Mouse (Mus musculus): Measurements from ENCODE around the gene Babam2.

Gene Babam2

DNA sequence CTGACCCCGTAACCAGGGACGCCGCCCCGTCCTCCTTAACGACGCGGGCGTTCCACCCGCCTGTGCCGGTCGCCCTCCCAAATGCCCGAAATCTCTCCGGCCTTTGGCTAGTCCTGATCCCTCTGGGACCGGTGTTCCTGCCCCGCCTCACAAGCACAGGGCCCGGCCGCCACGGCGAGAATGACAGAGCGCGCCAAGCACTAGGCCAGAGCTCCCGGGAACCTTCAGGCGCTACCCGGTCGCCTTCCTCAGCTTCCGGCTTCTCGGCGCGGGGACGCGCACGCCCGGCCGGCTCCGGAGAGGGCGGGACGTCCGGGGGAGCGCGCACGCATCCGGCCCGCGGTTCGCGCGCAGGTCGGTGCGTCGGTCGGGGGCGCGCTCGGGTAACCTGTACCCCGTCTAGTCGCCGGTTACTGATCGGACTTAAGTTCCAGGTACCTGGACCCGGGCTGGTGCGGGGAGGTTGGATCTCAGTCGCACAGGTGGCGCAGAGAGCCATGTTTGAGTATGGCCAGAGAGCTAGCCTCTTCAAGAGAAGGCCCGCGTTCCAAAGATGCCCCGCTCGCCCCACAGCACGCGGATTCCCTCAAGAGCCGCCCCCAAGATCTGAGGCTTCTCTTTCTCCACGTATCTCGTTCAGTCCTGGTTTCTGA, at the start of gene Babam2:
TSS of gene Babam2 (plus strand) at position 41 of the 653 bp plus-strand sequence.
- DNase-seq = peak; percentile 97 to 98

DNA sequence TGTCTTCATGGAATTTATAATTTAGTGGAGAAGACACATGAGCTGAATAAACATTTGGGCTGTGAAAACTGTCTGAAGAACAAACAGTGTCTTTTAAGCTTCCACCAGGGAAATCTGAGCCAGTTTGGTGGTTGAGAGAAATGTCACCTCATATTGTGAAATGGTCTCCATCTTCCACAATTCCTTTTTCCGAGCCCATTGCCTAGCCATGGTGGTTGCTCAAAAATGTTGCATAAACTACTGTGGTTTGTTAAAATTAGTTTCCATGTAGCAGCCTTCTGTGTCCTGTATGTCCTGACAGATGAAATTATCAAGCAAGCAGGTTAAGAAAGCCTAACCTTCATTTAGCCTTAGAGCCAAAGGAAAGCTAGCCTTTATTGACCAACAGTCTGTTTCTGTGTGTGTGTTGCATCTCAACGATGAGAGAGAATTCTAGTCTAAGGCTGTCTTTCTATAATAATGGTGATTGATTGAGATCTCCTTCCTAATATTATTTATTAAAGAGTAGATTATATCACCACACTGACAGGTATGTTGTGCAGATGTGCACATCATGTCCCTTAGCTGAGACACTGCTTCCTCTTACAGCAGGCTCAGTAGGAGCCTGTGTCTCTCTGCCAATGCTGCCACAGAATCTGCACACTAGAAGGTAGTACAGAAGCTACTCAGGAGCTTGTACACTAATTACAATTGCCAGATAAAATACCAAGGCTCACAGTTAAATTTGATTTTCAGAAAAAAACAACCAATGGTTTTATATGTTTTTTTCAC, 46.8 kb upstream of the Babam2 start:
- DNase-seq = no peak

DNA sequence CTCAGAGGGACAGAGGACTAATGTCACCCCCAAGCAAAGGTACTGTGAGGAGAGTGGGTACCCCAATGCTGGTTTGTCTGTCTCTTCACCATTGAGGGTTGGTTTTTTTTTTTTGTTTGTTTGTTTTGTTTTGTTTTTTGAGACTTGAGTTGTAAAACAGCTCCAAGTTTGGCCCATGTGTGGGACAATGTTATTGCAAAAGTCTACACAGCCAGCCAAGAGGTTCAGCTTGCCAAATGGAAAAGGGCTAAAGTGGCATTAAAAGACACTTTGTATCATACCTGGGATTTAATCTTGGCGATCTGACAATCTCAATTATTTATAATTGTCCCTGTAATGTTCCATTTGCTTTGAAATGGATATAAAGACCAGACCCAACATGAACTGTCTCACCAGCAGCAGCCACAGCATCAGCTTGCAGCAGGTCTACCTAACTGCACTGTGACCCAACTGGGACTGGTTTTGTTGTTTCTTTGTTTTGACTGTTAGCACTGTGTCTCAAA, 41.7 kb upstream of the Babam2 start:
- no peak for DNase-seq

DNA sequence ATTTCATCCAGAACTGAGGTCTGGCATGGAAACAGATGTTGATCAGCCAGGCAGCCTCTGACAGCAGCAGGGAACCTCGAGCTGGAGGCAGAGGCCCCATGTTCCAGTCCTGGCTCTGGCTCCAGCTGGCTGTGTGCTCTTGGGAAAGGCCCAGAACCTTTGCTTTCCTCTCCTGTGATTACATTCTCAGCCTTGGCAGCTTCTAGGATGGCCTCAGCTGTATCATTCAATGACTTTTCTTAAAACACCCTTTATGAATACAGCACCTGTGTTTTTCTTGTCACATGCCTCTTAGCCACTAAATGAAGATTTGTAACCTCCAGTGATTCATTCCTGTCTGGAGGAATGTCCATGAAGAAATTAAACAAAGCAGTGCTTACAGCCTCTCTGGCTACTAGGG, 31.3 kb upstream of the Babam2 start:
- DNase-seq = no peak

DNA sequence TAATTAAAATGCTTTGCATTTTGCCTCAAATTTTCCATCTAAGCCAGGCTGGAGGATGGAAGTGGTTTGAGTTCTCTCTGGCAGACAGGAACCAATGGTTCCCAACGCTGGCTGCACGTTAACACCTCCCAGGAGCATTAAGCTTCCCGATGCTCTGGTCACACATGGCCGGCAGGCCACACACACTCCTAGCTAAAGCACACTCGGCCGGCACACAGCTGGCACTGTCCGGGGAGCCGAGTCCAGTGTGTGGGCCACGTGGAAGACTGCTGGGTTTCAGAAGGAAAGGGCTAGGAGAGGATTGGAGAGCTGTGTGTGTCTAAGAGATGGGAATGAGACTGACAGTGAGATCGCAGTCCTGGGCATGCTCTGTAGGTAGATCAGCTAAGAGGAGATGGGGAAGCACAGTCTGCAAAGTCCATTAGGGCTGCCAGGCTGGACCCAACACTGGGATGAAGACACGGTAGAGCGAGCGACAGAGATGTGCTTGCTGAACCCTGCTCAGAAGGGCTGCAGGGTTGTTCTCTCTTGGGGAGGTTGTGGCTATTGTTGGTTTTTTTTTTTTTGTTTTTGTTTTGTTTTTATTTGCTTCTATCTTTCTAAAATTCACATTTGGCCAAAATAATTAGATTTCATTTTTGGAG, 29.0 kb upstream of the Babam2 start:
- DNase-seq = no peak

DNA sequence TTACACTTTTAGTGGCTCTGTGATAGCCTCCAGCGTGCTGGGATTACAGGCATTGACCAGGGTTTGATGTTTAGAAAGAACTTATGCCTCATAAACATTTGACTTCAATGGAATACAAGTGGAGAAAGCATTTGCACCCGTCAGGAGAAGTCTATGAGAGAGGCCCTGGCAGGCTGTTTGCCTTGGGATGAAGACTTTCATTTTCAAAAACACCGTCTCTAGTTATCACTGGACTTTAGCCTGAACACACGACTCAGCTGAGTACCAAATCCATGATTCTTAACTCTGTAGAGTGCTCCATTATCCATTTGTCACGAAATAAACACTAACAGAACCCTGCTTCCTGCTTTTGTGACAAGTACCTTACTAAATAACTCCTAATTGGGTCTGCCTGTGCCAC, 27.5 kb upstream of the Babam2 start:
- no peak for DNase-seq

DNA sequence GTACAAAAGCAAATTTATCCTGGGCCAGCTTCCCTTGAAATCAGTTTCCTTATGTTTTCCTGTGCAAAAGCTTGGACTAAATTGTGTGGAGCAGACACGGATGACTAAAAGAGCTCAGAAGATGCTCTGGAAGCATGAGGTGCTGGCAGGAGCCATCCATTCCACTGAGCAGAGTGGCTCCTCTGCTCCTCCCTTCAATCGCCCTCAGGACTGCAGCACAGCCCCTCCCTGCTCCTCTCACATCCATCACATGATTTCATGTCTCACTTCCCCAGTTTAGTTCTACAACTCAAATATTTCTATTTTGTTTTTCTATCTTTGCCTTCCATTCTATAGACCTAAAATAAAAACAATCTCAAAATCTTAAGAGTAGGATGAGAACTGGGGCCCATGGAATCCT, 26.3 kb upstream of the Babam2 start:
- DNase-seq = no peak

DNA sequence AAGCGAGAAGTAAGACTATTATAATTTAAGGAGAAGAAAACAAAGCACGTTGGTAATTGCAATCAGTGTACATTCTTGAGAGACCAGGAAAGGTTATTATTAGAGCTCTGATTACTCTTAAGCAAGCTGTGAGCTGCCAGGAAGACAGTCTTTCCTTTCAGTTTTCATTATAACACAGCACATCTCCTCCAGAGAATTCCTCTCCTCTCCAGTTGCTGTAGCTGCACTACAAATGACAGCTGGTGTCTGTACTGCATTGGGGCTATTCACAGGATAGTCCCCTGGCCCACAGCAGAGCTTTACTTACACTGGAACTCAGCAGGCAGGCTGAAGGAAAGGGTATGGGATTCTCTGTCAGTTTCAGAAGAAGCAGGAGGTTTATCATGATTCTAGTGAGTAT, 24.1 kb upstream of the Babam2 start:
- DNase-seq = no peak

DNA sequence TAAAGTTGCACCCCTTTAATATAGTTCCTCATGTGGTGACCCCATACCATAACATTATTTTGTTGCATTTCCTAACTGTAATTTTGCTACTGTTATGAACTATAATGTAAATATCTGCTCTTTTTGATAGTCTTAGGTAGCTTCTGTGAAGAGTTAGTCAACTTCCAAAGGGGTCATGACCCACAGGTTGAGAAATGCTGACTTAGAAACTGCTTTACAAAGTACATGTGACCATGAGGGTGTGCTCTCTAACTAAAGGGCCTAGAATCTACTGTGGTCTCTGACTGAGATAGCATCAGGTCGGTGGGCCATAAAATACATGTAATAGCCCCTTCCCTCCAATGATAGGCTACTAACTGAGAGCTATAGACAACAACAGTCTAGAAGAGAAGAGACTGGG, 19.5 kb upstream of the Babam2 start:
- no peak for DNase-seq

DNA sequence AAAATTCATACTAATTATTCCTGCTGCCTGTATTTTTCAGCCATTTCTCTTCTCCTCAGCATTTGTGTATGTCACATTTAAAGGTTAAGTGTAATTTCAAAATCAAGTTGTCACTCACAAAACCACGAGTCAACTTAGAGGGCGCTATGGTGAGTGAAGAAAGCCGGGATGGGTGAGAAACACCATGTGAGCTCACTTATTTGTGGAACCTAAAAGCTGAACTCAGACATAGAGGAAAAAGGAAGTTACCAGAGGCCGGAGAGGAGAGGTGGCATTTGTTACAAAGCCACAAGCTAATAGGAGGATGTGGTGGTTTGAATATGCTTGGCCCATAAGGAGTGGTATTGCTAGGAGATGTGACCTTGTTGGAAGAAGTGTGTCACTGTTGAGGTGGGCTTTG, 17.3 kb upstream of the Babam2 start:
- DNase-seq = no peak

DNA sequence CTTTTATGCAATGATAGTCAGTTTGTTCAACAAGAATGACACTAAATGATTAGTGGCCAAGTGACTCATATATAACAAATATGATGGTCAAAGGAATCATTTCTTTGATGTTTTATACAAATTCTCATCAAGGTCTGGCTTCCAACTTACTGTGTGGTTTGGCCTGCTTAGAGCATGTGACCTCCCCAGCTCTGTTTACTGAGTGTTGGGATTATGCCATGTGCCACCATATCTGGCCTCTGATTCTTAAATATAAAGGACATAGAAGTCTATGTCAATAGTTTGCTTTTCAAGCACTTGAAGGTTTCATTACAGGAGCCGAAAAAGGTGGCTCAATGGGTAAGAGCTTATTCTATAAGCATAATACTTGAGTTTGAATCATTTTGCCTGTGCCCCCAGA, 15.2 kb upstream of the Babam2 start:
- no peak for DNase-seq

DNA sequence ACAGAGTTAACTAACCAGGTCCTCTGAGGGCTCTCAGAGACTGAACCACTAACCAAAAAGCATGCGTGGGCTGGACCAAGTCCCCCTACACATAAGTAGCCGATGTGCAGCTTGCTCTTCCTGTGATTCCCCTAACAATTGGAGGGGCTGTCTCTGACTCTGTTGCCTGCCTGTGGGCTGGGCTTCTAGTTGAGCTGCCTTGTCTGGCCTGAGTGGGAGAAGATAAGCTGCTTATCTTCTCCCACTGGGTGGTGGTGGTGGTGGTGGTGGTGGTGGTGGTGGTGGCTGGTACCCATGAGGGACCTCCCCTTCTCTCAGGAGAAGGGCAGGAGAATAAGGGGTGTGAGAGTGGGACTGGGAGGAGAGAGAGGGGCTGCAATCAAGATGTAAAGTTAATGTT, 11.4 kb upstream of the Babam2 start:
- DNase-seq = no peak

DNA sequence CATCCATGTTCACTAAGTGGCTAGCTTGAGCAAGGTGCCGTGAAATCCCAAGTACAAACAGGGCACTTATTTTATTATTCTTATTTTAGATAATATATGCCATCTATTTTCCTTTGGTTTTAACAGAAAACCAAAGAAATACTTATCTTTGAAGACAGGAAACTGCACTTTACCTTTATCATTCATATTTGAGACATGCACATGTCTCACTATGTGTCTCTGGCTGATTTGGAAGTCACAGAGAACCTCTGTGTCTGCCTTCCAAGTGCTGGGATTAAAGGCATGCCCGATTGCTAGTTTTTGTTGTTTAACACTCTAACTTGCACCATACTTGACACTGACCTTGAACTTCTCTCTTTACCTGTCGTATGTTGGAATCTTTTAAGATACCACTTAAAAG, 9.5 kb upstream of the Babam2 start:
- no peak for DNase-seq

DNA sequence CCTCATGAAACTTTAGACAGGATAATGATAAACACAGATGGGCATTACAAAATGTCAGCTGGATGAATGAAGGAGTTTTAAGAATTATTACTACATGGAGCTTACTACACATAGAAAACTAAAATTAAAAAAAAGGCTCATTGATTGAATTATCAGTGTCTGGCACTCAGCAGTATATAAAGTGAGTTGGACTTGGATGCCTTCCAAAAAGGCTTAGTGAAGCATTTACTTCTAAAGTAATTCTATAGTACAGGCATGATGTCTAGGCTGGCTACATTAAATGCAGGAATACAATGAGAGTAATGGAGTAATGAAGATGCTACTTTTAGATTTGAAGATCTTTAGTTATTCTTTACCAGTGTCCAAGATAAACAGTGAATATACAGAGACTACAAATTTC, 4.3 kb upstream of the Babam2 start:
- DNase-seq = no peak

DNA sequence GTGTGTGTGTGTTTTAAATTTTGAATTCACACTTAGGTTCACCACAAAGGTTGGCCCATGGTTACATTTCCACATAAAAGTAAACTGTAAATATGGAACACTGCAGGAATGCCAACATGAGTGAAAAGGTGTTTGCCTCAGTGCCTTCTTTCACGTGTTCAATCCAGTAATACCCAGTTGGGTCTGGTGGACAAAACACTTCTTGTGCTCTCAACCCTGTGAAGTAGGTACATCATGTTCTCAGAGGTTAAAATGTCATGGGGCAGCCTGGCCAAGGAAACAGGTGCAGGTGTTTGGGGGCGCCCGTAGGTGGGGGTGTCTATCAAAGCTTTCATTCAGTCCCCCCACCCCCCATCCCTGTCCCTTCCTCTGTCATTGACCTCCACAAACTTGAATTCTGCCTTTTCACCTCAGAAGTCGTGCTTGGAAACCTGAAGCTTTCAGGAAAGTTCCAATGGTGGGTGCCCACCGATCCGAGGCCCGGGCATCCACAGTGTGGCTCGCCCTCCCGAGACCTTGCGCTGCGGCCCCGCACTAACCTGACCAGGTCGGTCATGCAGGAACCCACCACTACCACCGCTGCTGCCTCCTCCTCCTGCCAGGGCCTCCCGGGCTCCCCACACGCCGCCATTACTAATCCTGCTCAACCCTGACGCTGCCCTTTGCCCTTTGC, 377 bp upstream of the Babam2 start, which contains the start of gene Rbks:
TSS of gene Rbks (minus strand) at position 657 of the 673 bp plus-strand sequence.
- DNase-seq = no peak

DNA sequence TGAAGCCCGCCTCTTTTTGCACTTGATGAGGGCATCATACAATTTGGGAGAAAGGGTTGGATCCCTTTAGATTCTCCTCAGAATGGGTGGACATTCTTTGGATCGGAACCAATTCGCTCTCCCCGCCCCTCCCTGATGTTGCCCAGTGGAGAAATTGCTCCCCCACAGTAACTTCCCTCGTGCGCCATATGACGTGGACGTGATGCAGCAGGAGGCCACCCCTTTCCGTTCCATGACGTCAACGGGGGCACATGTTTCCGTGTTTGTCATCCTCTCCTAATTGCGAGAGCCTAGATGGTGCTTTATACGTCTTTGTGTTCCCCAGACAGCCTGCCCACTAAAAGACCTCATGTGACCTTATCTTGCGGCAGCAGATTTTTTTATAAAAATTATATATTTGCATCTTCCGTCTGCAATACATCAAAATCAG, 828 bp downstream of the Babam2 start:
- peak; percentile 99 for DNase-seq

DNA sequence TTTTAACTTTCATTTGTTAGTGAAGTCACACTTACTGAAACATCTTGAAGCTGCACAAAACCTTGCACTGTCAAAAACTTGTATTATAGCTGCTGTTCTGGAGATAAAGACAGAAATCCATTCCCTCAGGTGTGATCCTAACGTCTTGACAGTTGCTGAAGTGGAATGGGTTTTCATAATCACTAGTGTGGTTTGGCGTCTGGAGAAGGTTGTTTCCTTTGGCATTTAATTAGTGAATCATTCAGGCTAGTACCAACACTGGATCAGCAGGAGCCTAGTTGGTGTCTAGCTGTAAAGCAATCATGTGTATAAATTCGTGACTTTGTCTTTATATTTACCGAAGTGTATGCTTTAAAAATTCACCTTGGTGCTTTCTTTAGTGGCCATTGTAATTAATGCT, 1.4 kb downstream of the Babam2 start:
- DNase-seq = peak; percentile 29 to 42

DNA sequence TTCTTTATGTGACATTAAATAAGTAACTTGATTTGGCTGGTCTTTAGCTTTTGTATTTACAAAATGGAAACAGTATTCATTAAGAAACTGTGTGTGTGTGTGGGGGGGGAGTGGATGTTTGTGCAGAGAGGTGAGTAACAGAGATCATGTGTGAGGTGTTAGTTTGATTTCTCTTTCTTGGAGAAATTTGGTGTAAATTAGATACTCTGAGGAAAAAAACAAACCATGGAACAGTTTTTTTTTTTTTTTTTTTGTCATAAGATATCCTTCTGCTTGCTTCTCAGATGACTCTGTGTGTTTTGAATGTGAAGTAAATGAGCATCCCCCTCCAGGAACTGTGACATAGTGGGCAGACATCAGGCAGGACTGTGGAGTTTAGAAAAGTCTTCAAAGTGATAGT, 1.9 kb downstream of the Babam2 start:
- peak in 1 of 2 experiments; percentile 6 for DNase-seq

DNA sequence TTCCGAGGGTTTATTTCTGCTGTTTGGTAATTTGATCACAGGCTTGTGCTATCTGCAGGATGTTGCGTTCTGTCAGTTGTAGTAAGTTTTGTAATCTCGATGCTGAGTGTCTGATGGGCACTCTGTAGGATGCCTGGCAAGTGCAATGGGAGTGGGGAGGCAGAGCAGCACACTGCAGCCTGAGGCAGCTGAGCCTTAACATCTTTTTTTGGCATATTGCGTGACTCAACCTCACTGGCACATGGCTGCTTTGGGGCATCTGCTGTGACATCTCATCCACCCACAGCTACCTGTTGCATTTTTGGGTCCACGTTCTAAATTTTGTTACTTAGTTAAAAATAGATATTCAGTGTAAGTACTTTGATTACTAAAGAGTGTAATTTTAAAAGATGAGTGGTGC, 7.5 kb downstream of the Babam2 start:
- DNase-seq = no peak

DNA sequence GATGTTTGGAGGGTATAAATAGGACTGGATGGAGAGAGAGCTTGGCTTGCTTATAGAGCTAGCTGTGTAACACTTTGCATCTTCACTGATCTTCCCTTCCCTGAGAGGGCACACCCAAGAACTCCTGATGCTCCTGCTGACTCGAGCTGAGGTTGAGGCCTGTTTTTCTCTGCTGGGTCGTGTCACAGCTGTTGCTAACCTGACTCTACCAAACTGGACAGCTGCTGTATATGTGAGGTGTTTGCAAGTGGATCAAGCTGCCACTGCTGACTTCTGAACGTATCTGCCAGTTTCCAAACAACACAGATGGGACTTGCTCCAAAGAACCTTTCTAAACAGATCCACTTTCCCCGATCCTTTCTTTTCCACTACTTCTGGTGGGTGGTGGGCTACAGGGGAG, 9.3 kb downstream of the Babam2 start:
- no peak for DNase-seq

DNA sequence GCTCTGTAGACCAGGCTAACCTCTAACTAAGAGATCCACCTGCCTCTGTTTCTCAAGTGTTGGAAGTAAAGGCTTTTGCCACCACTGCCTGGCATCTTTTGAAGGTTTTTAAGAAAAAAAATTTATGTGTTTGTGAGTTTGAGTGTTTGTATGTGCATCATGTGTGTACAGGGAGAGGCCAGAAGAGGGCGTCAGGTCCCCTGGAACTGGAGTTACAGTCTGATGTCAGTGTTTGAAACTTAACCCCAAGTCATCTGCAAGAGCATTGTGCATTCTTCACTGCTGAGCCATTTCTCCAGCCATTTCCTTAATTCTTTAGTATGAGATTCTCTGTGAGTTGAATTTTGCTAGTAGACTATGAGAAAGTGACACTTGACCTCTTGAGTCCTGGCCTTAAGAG, 11.9 kb downstream of the Babam2 start:
- peak; percentile 54 to 67 for DNase-seq

DNA sequence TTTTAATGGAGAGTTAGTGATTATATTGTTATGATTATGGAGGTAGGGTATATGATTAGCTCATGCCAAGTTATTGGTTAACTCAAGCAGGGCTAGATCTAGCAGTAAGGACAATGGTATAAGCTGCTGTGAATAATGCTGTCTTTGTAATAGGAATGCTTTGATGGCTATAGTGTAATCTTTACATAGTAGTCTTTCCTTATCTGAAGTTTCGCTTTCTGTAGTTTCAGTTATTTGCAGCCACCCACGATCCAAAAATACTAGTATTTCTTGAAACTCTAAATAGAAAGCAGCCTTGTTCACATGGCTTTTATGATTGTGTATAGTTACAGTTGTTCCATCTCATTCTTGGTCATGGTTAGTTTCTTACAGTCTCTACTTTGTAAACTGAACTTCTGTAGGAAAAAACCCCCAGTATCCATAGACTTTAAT, 15.8 kb downstream of the Babam2 start:
- no peak for DNase-seq

DNA sequence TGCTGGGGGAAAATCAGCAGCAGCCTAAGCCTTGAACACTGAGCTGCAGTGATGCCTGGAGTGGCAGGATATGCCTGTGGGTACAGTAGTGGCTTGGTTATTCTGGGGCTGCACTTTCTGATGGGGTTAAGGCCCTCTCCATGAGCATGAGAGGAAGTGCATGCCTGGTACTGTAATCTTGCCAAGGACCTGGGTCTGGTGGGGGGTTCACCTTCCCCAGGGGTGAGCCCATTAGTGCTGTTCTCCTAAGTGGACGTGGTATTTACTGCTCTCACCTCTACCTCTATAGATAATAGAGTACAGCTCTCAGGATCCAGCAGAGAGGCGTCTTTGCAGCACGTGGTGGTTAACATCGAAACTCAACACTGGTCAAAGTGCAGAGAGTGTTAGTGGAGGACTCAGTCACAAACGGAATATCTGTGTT, 16.4 kb downstream of the Babam2 start:
- peak in 1 of 2 experiments; percentile 27 for DNase-seq
